Mouse (Mus musculus) kidney, postnatal 25 days (tissue): ENCODE results near the gene Wdr91.
A peak's percentile ranks its signal among the peaks of the same experiment; 100 is the strongest.

ENCODE experiments used
- DNase-seq, 2 experiments: peaks; one replicate each; pipeline ENCODE4 v3.0.0; 2021; ENCODE audit warnings: mixed read lengths in 2 of 2

Wdr91 gene

GRCm38 (mm10) chr6:34910371-34911219 is at the start of gene Wdr91:
Wdr91 (minus strand) TSS chr6:34910876.
- DNase-seq, result peak; percentile 95 to 98

- DNase-seq, result no peak
These were observed 48.5 kb upstream of the Wdr91 start for GRCm38 (mm10) chr6:34959131-34959530.

GRCm38 (mm10) chr6:34955862-34956241 is 45.2 kb upstream of the Wdr91 start:
- no peak for DNase-seq

GRCm38 (mm10) chr6:34954926-34955861 is 44.5 kb upstream of the Wdr91 start:
- DNase-seq, result peak in 1 of 2 experiments; percentile 22

- DNase-seq, result no peak
These were observed 41.4 kb upstream of the Wdr91 start for GRCm38 (mm10) chr6:34951956-34952667.

- DNase-seq, result no peak
These were observed 40.8 kb upstream of the Wdr91 start for GRCm38 (mm10) chr6:34951518-34951917.

- no peak for DNase-seq
These were observed 37.8 kb upstream of the Wdr91 start for GRCm38 (mm10) chr6:34948461-34948860.

GRCm38 (mm10) chr6:34946486-34947079 is 35.9 kb upstream of the Wdr91 start:
- DNase-seq, result no peak

- DNase-seq, result no peak
These were observed 32.8 kb upstream of the Wdr91 start for GRCm38 (mm10) chr6:34943499-34943898.

- no peak for DNase-seq
These were observed 31.8 kb upstream of the Wdr91 start for GRCm38 (mm10) chr6:34942446-34942845.

- no peak for DNase-seq
These were observed 30.8 kb upstream of the Wdr91 start for GRCm38 (mm10) chr6:34941496-34941895.

GRCm38 (mm10) chr6:34939451-34939850 is 28.8 kb upstream of the Wdr91 start:
- DNase-seq, result no peak

GRCm38 (mm10) chr6:34938929-34939325 is 28.3 kb upstream of the Wdr91 start:
- no peak for DNase-seq

- DNase-seq, result no peak
These were observed 27.7 kb upstream of the Wdr91 start for GRCm38 (mm10) chr6:34938280-34938928.

GRCm38 (mm10) chr6:34936743-34937142 is 26.1 kb upstream of the Wdr91 start:
- no peak for DNase-seq

GRCm38 (mm10) chr6:34932633-34933032 is 22.0 kb upstream of the Wdr91 start:
- DNase-seq, result no peak

GRCm38 (mm10) chr6:34927594-34927993 is 16.9 kb upstream of the Wdr91 start:
- no peak for DNase-seq

GRCm38 (mm10) chr6:34927156-34927555 is 16.5 kb upstream of the Wdr91 start:
- peak; percentile 74 to 83 for DNase-seq

GRCm38 (mm10) chr6:34921941-34922340 is 11.3 kb upstream of the Wdr91 start:
- peak; percentile 73 to 78 for DNase-seq

- no peak for DNase-seq
These were observed 10.0 kb upstream of the Wdr91 start for GRCm38 (mm10) chr6:34920631-34921030.

- DNase-seq, result no peak
These were observed 9.3 kb upstream of the Wdr91 start, which contains the start of gene Stra8 for GRCm38 (mm10) chr6:34919956-34920355. Stra8 (plus strand) TSS chr6:34920163.

- DNase-seq, result no peak
These were observed 8.5 kb upstream of the Wdr91 start for GRCm38 (mm10) chr6:34919146-34919545.
